Comparison of ENCODE assay signal across 17 mouse cellular contexts in genomic region chr15:103061988-103062387, GRCm38 (mm10). TPM values are rescaled to one million over a fixed set of nuclear protein-coding genes. Genes with fewer than 3 reads are reported as not detected.
DNase-seq lines count a peak whose midpoint lies in the region; ATAC-seq and TF ChIP-seq lines count a peak whose summit lies in the region.
"Had no signal": no experiment of that assay in that cellular context is flagged by ENCODE, and none has a peak within 500 bp of the region (broad histone marks: within the 10 kb centered on the region; RNA-seq: fewer than 3 reads in every experiment).

No protein-coding gene starts in this region.

- no peak for DNase-seq in gastrocnemius, adult 2 months
- DNase-seq in gastrocnemius, adult 18-20 months (ENCODE audit: low spot score), result no peak
- no peak for DNase-seq in kidney, postnatal 0 days (ENCODE audit: low spot score)
- DNase-seq in kidney, postnatal 25 days, result no peak
- DNase-seq in neural tube, embryonic 11.5 days (ENCODE audit: low spot score), result no peak
- no peak for DNase-seq in ovary, adult 18-20 months (ENCODE audit: low spot score)
- DNase-seq: cerebellum, postnatal 36 days; gastrocnemius, postnatal 36 days; left cerebral cortex, postnatal 4 days; liver, embryonic 13.5 days; right cerebral cortex, postnatal 14 days had no signal

- no peak for ATAC-seq in kidney, postnatal 0 days (replicated peaks; ENCODE audit: low FRiP score, low read depth)
- no peak for ATAC-seq in neural tube, embryonic 11.5 days (ENCODE audit: insufficient read depth, low FRiP score, low TSS enrichment)
- no peak for ATAC-seq in forebrain, embryonic 12.5 days (ENCODE audit: low FRiP score)
- ATAC-seq in erythroid progenitor cell, adult 5-6 weeks (replicated peaks; ENCODE audit: low FRiP score, poor library complexity, severe bottlenecking), result no peak
- ATAC-seq: activated CD4-positive, CD25-positive, alpha-beta regulatory T cell, adult 4 months had no signal

- no peak overlapping the region; the same call in 1 of the 2 replicates for H3K27ac ChIP-seq in gastrocnemius, adult 2 months
- H3K27ac ChIP-seq in kidney, postnatal 0 days, result peak overlapping the region; percentile 98
- H3K27ac ChIP-seq in neural tube, embryonic 11.5 days (ENCODE audit: low read depth, low read length), result peak overlapping the region; percentile 98
- H3K27ac ChIP-seq in forebrain, embryonic 12.5 days, result no peak overlapping the region
- H3K27ac ChIP-seq: embryonic facial prominence, embryonic 12.5 days; heart, embryonic 13.5 days; liver, embryonic 13.5 days had no signal

- 13% methylated on average over 2 of the region's 2 CpGs for WGBS in kidney, postnatal 0 days
- WGBS in neural tube, embryonic 11.5 days, result 0% methylated on average over 2 of the region's 2 CpGs
- 2% methylated on average over 2 of the region's 2 CpGs for WGBS in forebrain, embryonic 12.5 days

- peaks cover 33% of the 10 kb centered on the region for H3K4me1 ChIP-seq in kidney, postnatal 0 days (replicated peaks; ENCODE audit: insufficient read depth, low read length)
- H3K4me1 ChIP-seq in neural tube, embryonic 11.5 days (ENCODE audit: control insufficient read depth, insufficient read depth, low read length), result peaks cover 59% of the 10 kb centered on the region
- H3K4me1 ChIP-seq in forebrain, embryonic 12.5 days, result no peaks in the 10 kb centered on the region
- H3K4me1 ChIP-seq: embryonic facial prominence, embryonic 12.5 days; liver, embryonic 13.5 days had no signal

- H3K9ac ChIP-seq in kidney, postnatal 0 days (ENCODE audit: low read depth, low read length), result no peak overlapping the region
- peak overlapping the region; percentile 30 for H3K9ac ChIP-seq in neural tube, embryonic 11.5 days (ENCODE audit: low read length)
- no peak overlapping the region for H3K9ac ChIP-seq in forebrain, embryonic 12.5 days
- H3K9ac ChIP-seq: embryonic facial prominence, embryonic 12.5 days; heart, embryonic 13.5 days; liver, embryonic 13.5 days had no signal

- intact Hi-C loops in gastrocnemius, adult 2 months (cut with DNase I), result no loop called here

- TF ChIP-seq CTCF in gastrocnemius, adult 2 months (IDR thresholded peaks at IDR 0.05), result no peak
- no peak for TF ChIP-seq CTCF in kidney, postnatal 0 days (IDR thresholded peaks at IDR 0.05; ENCODE audit: low read depth)

- no peaks in the 10 kb centered on the region for H3K36me3 ChIP-seq in kidney, postnatal 0 days (ENCODE audit: insufficient read depth, low read length)
- no peaks in the 10 kb centered on the region for H3K36me3 ChIP-seq in neural tube, embryonic 11.5 days (ENCODE audit: control insufficient read depth, insufficient read depth, low read length)
- H3K36me3 ChIP-seq in forebrain, embryonic 12.5 days (replicated peaks), result no peaks in the 10 kb centered on the region
- H3K36me3 ChIP-seq: embryonic facial prominence, embryonic 12.5 days; heart, embryonic 13.5 days; liver, embryonic 13.5 days had no signal

- H3K9me3 ChIP-seq in kidney, postnatal 0 days (replicated peaks; ENCODE audit: low read length), result no peaks in the 10 kb centered on the region
- H3K9me3 ChIP-seq in neural tube, embryonic 11.5 days (ENCODE audit: control insufficient read depth, low read length), result no peaks in the 10 kb centered on the region
- H3K9me3 ChIP-seq in forebrain, embryonic 12.5 days, result no peaks in the 10 kb centered on the region
- H3K9me3 ChIP-seq: embryonic facial prominence, embryonic 12.5 days; heart, embryonic 13.5 days; liver, embryonic 13.5 days had no signal

- H3K4me3 ChIP-seq in gastrocnemius, adult 2 months, result peak overlapping the region; percentile 65
- no peak overlapping the region for H3K4me3 ChIP-seq in kidney, postnatal 0 days (replicated peaks; ENCODE audit: low read depth, low read length)
- H3K4me3 ChIP-seq in neural tube, embryonic 11.5 days (ENCODE audit: low read depth, low read length), result no peak overlapping the region
- no peak overlapping the region for H3K4me3 ChIP-seq in forebrain, embryonic 12.5 days (replicated peaks)
- H3K4me3 ChIP-seq: embryonic facial prominence, embryonic 12.5 days; heart, embryonic 13.5 days; liver, embryonic 13.5 days had no signal

- no peaks in the 10 kb centered on the region for H3K27me3 ChIP-seq in kidney, postnatal 0 days (ENCODE audit: insufficient read depth, low read length)
- H3K27me3 ChIP-seq in neural tube, embryonic 11.5 days (ENCODE audit: control insufficient read depth, insufficient read depth, low read length), result no peaks in the 10 kb centered on the region
- H3K27me3 ChIP-seq in forebrain, embryonic 12.5 days, result peaks cover 97% of the 10 kb centered on the region

- peak overlapping the region; percentile 75 for H3K4me2 ChIP-seq in kidney, postnatal 0 days (ENCODE audit: low read length)
- peak overlapping the region; percentile 79 for H3K4me2 ChIP-seq in neural tube, embryonic 11.5 days (ENCODE audit: low read depth)
- no peak overlapping the region for H3K4me2 ChIP-seq in forebrain, embryonic 12.5 days
- H3K4me2 ChIP-seq: embryonic facial prominence, embryonic 12.5 days had no signal

RNA-seq across cellular contexts. Expression of gene Hoxc4, which starts 43.3 kb away (rescaled TPM):
- total RNA-seq in gastrocnemius, adult 2 months (2021), result 1 to 10 TPM; 4.3 to 4.6 TPM
- total RNA-seq in gastrocnemius, adult 18-20 months (2021), result 1 to 10 TPM; 3.8 to 5.3 TPM
- polyA plus RNA-seq in kidney, postnatal 0 days (2015; fragmentation: Nextera tagmentation; extraction: Ambion mirVana), result 5.9 and 7.0 TPM in 2 replicates
- polyA plus RNA-seq in neural tube, embryonic 11.5 days (2014; fragmentation: Nextera tagmentation; extraction: Ambion mirVana), result 62.6 and 67.3 TPM in 2 replicates
- polyA plus RNA-seq in forebrain, embryonic 12.5 days (2016; fragmentation: Nextera tagmentation; extraction: Ambion mirVana), result not detected in 2 replicates
- total RNA-seq in erythroid progenitor cell, adult 5-6 weeks (2015; ENCODE audit: low replicate concordance), result not detected in 2 replicates
- total RNA-seq in erythroid progenitor cell, adult 5-6 weeks (2017; ENCODE audit: low replicate concordance), result not detected in 2 replicates
- total RNA-seq: left cerebral cortex, postnatal 4 days; megakaryocyte, adult 5-6 weeks had no signal
- polyA plus RNA-seq: activated CD4-positive, CD25-positive, alpha-beta regulatory T cell, adult 4 months had no signal

Comparison
In these comparisons a context has a peak if more than half of its experiments do, and no peak if none do; other contexts are left out.
1. H3K27ac ChIP-seq: peak in kidney, postnatal 0 days (single experiment) and neural tube, embryonic 11.5 days (single experiment); none in gastrocnemius, adult 2 months (single experiment) and forebrain, embryonic 12.5 days (single experiment).
2. RNA of gene Hoxc4, which starts 43.3 kb away (total RNA-seq): 3.8 to 5.3 TPM in gastrocnemius, adult 18-20 months and 4.3 to 4.6 TPM in gastrocnemius, adult 2 months; not detected in erythroid progenitor cell, adult 5-6 weeks; every median in the first group is over 4 times any median in the second.